Mouse (Mus musculus) neural tube, embryonic 15.5 days (tissue): Measurements from ENCODE around the gene Timd4. TPM values are rescaled to one million over a fixed set of nuclear protein-coding genes. Genes with fewer than 3 reads are reported as not detected.
A peak's percentile ranks its signal among the peaks of the same experiment; 100 is the strongest.

Experiments used
- ATAC-seq: fragments of 200-750 bp; cut with Nextera tagmentation; 2 replicates; pipeline ENCODE4 v1.8.0; 2017; ENCODE audit warnings: mild to moderate bottlenecking, moderate TSS enrichment, moderate library complexity; ENCODE audit not compliant: low FRiP score
- H3K27ac ChIP-seq: fragments of 300-500 bp; sonication (generic); replicated peaks from 2 replicates; pipeline ENCODE4 v1.5.1; 2015; ENCODE audit warnings: mild to moderate bottlenecking, inconsistent platforms
- H3K27me3 ChIP-seq: fragments of 300-500 bp; sonication (generic); replicated peaks from 2 replicates; pipeline ENCODE4 v1.6.1; 2015; ENCODE audit warnings: inconsistent platforms
- H3K36me3 ChIP-seq: fragments of 300-500 bp; sonication (generic); 2 replicates; pipeline ENCODE4 v1.6.1; 2015; ENCODE audit warnings: inconsistent platforms
- H3K4me1 ChIP-seq: fragments of 300-500 bp; sonication (generic); 2 replicates; pipeline ENCODE4 v1.6.1; 2015; ENCODE audit warnings: inconsistent platforms
- H3K4me2 ChIP-seq: fragments of 300-500 bp; sonication (generic); 2 replicates; pipeline ENCODE4 v1.6.1; 2015; ENCODE audit warnings: inconsistent platforms, mild to moderate bottlenecking, moderate library complexity
- H3K4me3 ChIP-seq: fragments of 300-500 bp; sonication (generic); replicated peaks from 2 replicates; pipeline ENCODE4 v1.5.1; 2015; ENCODE audit warnings: mild to moderate bottlenecking, inconsistent platforms
- H3K9ac ChIP-seq: fragments of 300-500 bp; sonication (generic); replicated peaks from 2 replicates; pipeline ENCODE4 v1.6.1; 2015; ENCODE audit warnings: mild to moderate bottlenecking, inconsistent platforms
- H3K9me3 ChIP-seq: fragments of 300-500 bp; sonication (generic); replicated peaks from 2 replicates; pipeline ENCODE4 v1.6.1; 2016; ENCODE audit warnings: inconsistent platforms
- WGBS: fragments of 180-500 bp; shearing (Covaris S2); methylation state at CpG from one replicate; pipeline ENCODE4 v1.1.7; 2015; ENCODE audit warnings: mixed read lengths; 5-methylcytosine and 5-hydroxymethylcytosine counted together
- polyA plus RNA-seq: library from polyadenylated mRNA; unstranded; fragments of >200 nt; fragmentation: Nextera tagmentation; extraction: Ambion mirVana; gene quantifications from 2 replicates; pipeline ENCODE4 v1.2.1, GENCODE M21; 2015

Gene Timd4
- polyA plus RNA-seq, result 0.40 TPM in 1 of 2 replicates, not detected in the other

DNA sequence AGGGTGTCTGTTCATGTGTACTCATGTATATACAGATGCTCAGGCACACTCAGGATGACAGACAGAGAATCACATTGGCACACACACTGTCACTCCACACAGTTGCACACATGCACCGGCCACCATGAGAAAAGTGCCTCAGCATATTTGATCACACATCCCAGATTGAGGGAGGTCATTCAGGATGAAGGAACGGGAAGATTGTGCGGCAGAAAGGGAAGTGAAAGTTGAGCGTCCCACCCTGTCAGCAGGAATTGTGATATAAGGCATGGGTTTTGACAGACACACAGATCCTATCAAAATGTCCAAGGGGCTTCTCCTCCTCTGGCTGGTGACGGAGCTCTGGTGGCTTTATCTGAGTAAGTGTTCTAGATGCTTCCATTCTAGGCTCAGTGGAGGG lies at the start of gene Timd4:
Gene Timd4 (plus strand): TSS at position 290 of the 400 bp plus-strand sequence.
- 88% methylated on average over 5 of the region's 5 CpGs for WGBS
- no peak within 1 kb of the TSS for H3K9ac ChIP-seq
- no peak within 1 kb of the TSS for H3K4me3 ChIP-seq

DNA sequence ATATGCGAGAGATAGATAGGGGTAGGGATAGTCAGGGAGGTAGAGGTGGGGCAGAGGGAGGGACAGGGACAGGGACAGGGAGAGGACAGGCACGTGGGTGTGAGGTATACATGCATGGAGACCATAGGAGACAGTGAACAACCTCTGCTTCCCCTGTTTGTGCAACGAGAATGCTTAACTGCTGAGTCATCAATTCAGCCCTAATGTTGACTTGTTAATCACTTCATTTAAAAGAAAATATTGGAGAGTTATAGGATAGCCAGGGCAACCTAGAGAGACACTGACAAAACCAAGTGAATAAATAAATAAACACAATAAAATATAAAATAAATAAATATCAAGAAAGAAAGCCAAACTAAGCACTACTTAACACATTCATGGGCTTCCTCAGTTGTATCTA lies 33.7 kb upstream of the Timd4 start:
- Histone ChIP-seq H3K27ac (no peak overlapping the region), H3K9ac (no peak overlapping the region), H3K4me3 (no peak overlapping the region), H3K4me1 (no peaks in the 10 kb centered on the region), H3K27me3 (no peaks in the 10 kb centered on the region), H3K36me3 (no peaks in the 10 kb centered on the region), H3K9me3 (no peaks in the 10 kb centered on the region), H3K4me2 (no peak overlapping the region)
- WGBS, result 82% methylated on average over 3 of the region's 3 CpGs
- no peak for ATAC-seq

More for the DNA sequence above, at the start of gene Timd4:
- Histone ChIP-seq H3K9me3 (no peaks in the 10 kb centered on the region), H3K27ac (no peak within 1 kb of the TSS), H3K36me3 (no peaks in the 10 kb centered on the region), H3K4me1 (no peaks in the 10 kb centered on the region), H3K4me2 (no peak within 1 kb of the TSS), H3K27me3 (no peaks in the 10 kb centered on the region)
- ATAC-seq, result no peak

DNA sequence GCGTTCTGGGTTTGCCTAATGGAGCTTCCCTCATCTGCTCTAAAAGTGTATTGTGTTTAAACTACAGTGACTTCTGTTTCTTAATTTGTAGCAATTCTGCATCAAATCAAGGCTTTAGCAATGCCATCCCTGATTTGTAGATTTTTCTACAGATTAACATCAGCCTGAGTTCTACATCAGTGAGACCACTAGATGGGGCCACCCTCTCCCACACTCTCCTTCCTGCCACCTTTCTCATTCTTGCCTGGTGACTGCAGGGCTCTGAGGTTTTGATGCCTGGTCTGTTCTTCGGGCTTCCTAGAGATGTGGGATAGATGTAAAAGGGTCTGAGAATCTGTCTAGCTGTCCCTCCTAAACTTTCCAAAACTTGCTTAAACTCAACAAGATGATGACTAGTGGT lies 30.8 kb upstream of the Timd4 start:
- 82% methylated on average over 2 of the region's 2 CpGs for WGBS
- Histone ChIP-seq H3K36me3 (no peaks in the 10 kb centered on the region), H3K27ac (no peak overlapping the region), H3K4me1 (no peaks in the 10 kb centered on the region), H3K4me3 (no peak overlapping the region), H3K9ac (no peak overlapping the region), H3K9me3 (no peaks in the 10 kb centered on the region), H3K27me3 (no peaks in the 10 kb centered on the region), H3K4me2 (no peak overlapping the region)
- no peak for ATAC-seq

- Histone ChIP-seq H3K4me2 (no peak overlapping the region), H3K27ac (no peak overlapping the region), H3K9me3 (no peaks in the 10 kb centered on the region), H3K4me3 (no peak overlapping the region), H3K36me3 (no peaks in the 10 kb centered on the region), H3K27me3 (no peaks in the 10 kb centered on the region), H3K9ac (no peak overlapping the region), H3K4me1 (no peaks in the 10 kb centered on the region)
- 94% methylated on average over 2 of the region's 2 CpGs for WGBS
- no peak for ATAC-seq
These were observed 6.2 kb upstream of the Timd4 start for GRCm38 (mm10) chr11:46804440-46804839.

DNA sequence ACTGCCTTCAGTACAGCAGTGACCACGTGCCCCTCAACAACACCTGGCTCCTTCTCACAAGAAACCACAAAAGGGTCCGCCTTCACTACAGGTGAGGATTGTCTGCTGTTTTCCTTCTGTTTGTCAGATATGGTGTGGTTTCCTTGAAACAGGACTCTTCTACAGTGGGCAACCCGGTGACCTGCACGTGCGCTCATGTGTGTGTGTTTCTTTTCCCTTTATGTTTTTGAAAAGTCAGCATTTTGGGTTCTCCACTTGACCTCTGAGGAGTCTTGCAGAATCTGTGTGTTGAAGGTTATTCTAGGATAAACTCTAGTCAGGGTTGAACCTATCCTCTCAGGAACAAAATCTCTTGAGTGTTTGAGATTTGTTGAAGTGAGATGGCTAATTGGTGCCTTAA lies 7.1 kb downstream of the Timd4 start:
- no peak overlapping the region for H3K4me2 ChIP-seq
- WGBS, result 90% methylated on average over 5 of the region's 5 CpGs
- no peak overlapping the region for H3K9ac ChIP-seq
- ATAC-seq, result no peak
- H3K4me1 ChIP-seq, result no peaks in the 10 kb centered on the region
- no peaks in the 10 kb centered on the region for H3K9me3 ChIP-seq
- no peak overlapping the region for H3K4me3 ChIP-seq
- no peak overlapping the region for H3K27ac ChIP-seq
- H3K27me3 ChIP-seq, result no peaks in the 10 kb centered on the region
- no peaks in the 10 kb centered on the region for H3K36me3 ChIP-seq

DNA sequence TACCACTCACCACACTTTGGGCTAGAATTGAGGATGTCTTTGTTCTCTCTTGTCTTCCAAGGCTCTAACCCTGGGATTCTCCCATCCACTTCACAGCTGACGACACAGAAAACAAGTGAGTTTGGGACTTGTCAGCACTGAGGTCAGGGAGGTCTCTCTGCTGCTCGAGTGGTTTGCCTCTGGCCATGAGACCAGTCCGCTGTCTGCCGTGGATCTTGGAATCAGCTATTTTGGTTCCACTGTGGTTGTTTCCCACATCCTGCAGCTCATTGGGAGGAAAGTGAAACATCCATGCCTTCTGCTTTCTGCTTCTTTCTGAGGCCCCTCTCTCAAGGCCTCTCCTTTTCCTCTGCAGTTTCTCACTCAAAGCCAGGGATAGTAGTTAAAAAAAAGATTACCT lies 9.3 kb downstream of the Timd4 start:
- no peaks in the 10 kb centered on the region for H3K9me3 ChIP-seq
- no peaks in the 10 kb centered on the region for H3K36me3 ChIP-seq
- no peak overlapping the region for H3K27ac ChIP-seq
- WGBS, result 81% methylated on average over 4 of the region's 4 CpGs
- no peaks in the 10 kb centered on the region for H3K27me3 ChIP-seq
- ATAC-seq, result no peak
- no peaks in the 10 kb centered on the region for H3K4me1 ChIP-seq
- no peak overlapping the region for H3K4me2 ChIP-seq
- H3K9ac ChIP-seq, result no peak overlapping the region
- no peak overlapping the region for H3K4me3 ChIP-seq

DNA sequence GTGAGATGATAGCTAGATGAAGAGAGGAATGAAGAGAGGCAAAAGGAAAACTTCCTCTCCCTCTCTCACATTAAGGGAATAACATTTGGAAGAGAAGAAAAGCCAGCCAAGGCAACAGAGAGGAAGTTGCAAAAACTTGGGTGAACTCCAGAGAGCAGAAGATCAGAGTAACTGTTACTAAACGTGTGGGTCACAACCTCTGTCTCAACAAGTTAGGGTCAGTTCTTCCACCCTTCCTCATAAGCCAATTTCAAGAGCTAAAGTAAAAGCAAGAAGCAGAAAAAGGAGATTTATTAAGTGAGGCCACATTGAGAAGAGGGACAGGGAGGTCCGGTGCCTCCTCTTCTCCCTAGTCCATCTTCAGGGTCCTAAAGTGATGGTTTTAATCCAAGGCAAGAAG lies 19.7 kb downstream of the Timd4 start:
- ATAC-seq, result no peak
- H3K4me2 ChIP-seq, result no peak overlapping the region
- H3K4me3 ChIP-seq, result no peak overlapping the region
- no peaks in the 10 kb centered on the region for H3K9me3 ChIP-seq
- H3K36me3 ChIP-seq, result no peaks in the 10 kb centered on the region
- no peak overlapping the region for H3K9ac ChIP-seq
- no peaks in the 10 kb centered on the region for H3K27me3 ChIP-seq
- WGBS, result 91% methylated on average over 2 of the region's 2 CpGs
- H3K4me1 ChIP-seq, result no peaks in the 10 kb centered on the region
- no peak overlapping the region for H3K27ac ChIP-seq

GRCm38 (mm10) chr11:46835080-46835479 lies 24.5 kb downstream of the Timd4 start:
- H3K4me3 ChIP-seq, result no peak overlapping the region
- H3K27ac ChIP-seq, result no peak overlapping the region
- WGBS, result 50% methylated on average over 1 of the region's 1 CpGs
- H3K27me3 ChIP-seq, result no peaks in the 10 kb centered on the region
- no peaks in the 10 kb centered on the region for H3K36me3 ChIP-seq
- H3K9ac ChIP-seq, result no peak overlapping the region
- H3K9me3 ChIP-seq, result no peaks in the 10 kb centered on the region
- no peak overlapping the region for H3K4me2 ChIP-seq
- no peak for ATAC-seq
- no peaks in the 10 kb centered on the region for H3K4me1 ChIP-seq

- no peaks in the 10 kb centered on the region for H3K9me3 ChIP-seq
- H3K9ac ChIP-seq, result no peak overlapping the region
These were observed 31.6 kb downstream of the Timd4 start for GRCm38 (mm10) chr11:46842015-46842726.

GRCm38 (mm10) chr11:46846661-46847060 lies 36.1 kb downstream of the Timd4 start:
- Histone ChIP-seq H3K4me3 (no peak overlapping the region), H3K9me3 (no peaks in the 10 kb centered on the region), H3K4me1 (peaks cover 6% of the 10 kb centered on the region), H3K27me3 (no peaks in the 10 kb centered on the region), H3K27ac (no peak overlapping the region), H3K9ac (no peak overlapping the region), H3K36me3 (no peaks in the 10 kb centered on the region), H3K4me2 (no peak overlapping the region)
- WGBS, result 60% methylated on average over 1 of the region's 1 CpGs
- no peak for ATAC-seq

More at GRCm38 (mm10) chr11:46842015-46842726, 31.6 kb downstream of the Timd4 start:
- no peaks in the 10 kb centered on the region for H3K36me3 ChIP-seq
- H3K27me3 ChIP-seq, result no peaks in the 10 kb centered on the region
- no peak overlapping the region for H3K4me3 ChIP-seq
- no peaks in the 10 kb centered on the region for H3K4me1 ChIP-seq
- WGBS, result 65% methylated on average over 2 of the region's 2 CpGs
- H3K4me2 ChIP-seq, result no peak overlapping the region
- no peak overlapping the region for H3K27ac ChIP-seq
- no peak for ATAC-seq

DNA sequence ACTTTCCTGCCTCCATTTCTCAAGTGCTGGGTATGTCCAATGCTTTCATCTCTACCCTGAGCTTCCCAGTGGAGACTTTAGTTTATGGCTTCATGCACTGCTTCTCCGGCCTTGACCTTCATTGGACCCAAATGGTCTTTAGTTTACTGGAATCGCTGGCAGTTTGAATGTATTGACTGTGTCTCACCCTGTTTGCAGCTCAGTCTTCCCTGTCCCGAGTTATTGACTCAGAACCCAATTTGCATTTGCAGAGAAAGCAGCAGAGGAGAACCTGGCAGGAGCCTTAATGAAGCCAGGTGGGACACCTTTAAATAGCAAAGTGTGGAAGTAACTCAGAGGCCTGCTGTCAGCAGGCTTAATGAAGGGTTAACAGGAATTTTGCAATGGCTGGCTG lies 37.2 kb downstream of the Timd4 start:
- H3K9ac ChIP-seq, result no peak overlapping the region
- ATAC-seq, result no peak
- WGBS, result 46% methylated on average over 3 of the region's 3 CpGs

GRCm38 (mm10) chr11:46848221-46848971 lies 37.8 kb downstream of the Timd4 start:
- Histone ChIP-seq H3K36me3 (no peaks in the 10 kb centered on the region), H3K4me1 (peaks cover 6% of the 10 kb centered on the region), H3K9me3 (no peaks in the 10 kb centered on the region), H3K9ac (no peak overlapping the region), H3K27ac (no peak overlapping the region), H3K27me3 (no peaks in the 10 kb centered on the region), H3K4me3 (no peak overlapping the region), H3K4me2 (no peak overlapping the region)
- 26% methylated on average over 8 of the region's 8 CpGs for WGBS
- peak; percentile 78; the same call in 1 of the 2 replicates for ATAC-seq

More for the DNA sequence above, 37.2 kb downstream of the Timd4 start:
- no peaks in the 10 kb centered on the region for H3K27me3 ChIP-seq
- no peak overlapping the region for H3K4me2 ChIP-seq
- H3K36me3 ChIP-seq, result no peaks in the 10 kb centered on the region
- H3K9me3 ChIP-seq, result no peaks in the 10 kb centered on the region
- H3K4me3 ChIP-seq, result no peak overlapping the region
- H3K27ac ChIP-seq, result no peak overlapping the region
- peaks cover 6% of the 10 kb centered on the region for H3K4me1 ChIP-seq
